23 mouse cellular contexts compared by ENCODE assay signal in genomic region chr3:58057064-58057396, GRCm38 (mm10).
DNase-seq lines count a peak whose midpoint lies in the region; ATAC-seq and TF ChIP-seq lines count a peak whose summit lies in the region.
"Had no signal": no experiment of that assay in that cellular context is flagged by ENCODE, and none has a peak within 500 bp of the region (broad histone marks: within the 10 kb centered on the region; RNA-seq: fewer than 3 reads in every experiment).

No protein-coding gene starts in this region.

- no peaks in the 10 kb centered on the region for H3K27me3 ChIP-seq in heart, embryonic 16.5 days (ENCODE audit: control insufficient read depth, insufficient read depth, low read length)
- no peaks in the 10 kb centered on the region for H3K27me3 ChIP-seq in intestine, postnatal 0 days (replicated peaks; ENCODE audit: control insufficient read depth, insufficient read depth, low read length)
- no peaks in the 10 kb centered on the region for H3K27me3 ChIP-seq in liver, postnatal 0 days (ENCODE audit: insufficient read depth, low read length)
- H3K27me3 ChIP-seq: embryonic facial prominence, embryonic 13.5 days; forebrain, embryonic 12.5 days; heart, embryonic 12.5 days; midbrain, embryonic 13.5 days; Patski had no signal

- WGBS in heart, embryonic 16.5 days: 73% methylated on average over 2 of the region's 2 CpGs
- 57% methylated on average over 2 of the region's 2 CpGs for WGBS in intestine, postnatal 0 days
- 68% methylated on average over 2 of the region's 2 CpGs for WGBS in liver, postnatal 0 days (ENCODE audit: insufficient replicate concordance)

- H3K9ac ChIP-seq in heart, embryonic 16.5 days (ENCODE audit: low read length): no peak overlapping the region
- H3K9ac ChIP-seq in intestine, postnatal 0 days (ENCODE audit: low read depth, low read length): no peak overlapping the region
- H3K9ac ChIP-seq in liver, postnatal 0 days (replicated peaks): no peak overlapping the region
- H3K9ac ChIP-seq: embryonic facial prominence, embryonic 13.5 days; forebrain, embryonic 12.5 days; heart, embryonic 12.5 days; midbrain, embryonic 13.5 days had no signal

- TF ChIP-seq EP300 in liver, postnatal 0 days (IDR thresholded peaks at IDR 0.05; ENCODE audit: low read depth): no peak; the same call in 1 of the 2 replicates

- H3K4me2 ChIP-seq in heart, embryonic 16.5 days (ENCODE audit: low read depth, low read length): peak overlapping the region; percentile 21; the same call in 1 of the 2 replicates
- H3K4me2 ChIP-seq in intestine, postnatal 0 days (replicated peaks; ENCODE audit: low read depth): peak overlapping the region; percentile 24; the same call in 1 of the 2 replicates
- no peak overlapping the region for H3K4me2 ChIP-seq in liver, postnatal 0 days (ENCODE audit: low read depth, low read length)
- H3K4me2 ChIP-seq: embryonic facial prominence, embryonic 13.5 days; forebrain, embryonic 12.5 days; heart, embryonic 12.5 days; midbrain, embryonic 13.5 days had no signal

- H3K36me3 ChIP-seq in heart, embryonic 16.5 days (ENCODE audit: control insufficient read depth, insufficient read depth): no peaks in the 10 kb centered on the region
- H3K36me3 ChIP-seq in intestine, postnatal 0 days (ENCODE audit: control insufficient read depth, insufficient read depth): no peaks in the 10 kb centered on the region
- H3K36me3 ChIP-seq in liver, postnatal 0 days (replicated peaks; ENCODE audit: insufficient read depth, low read length): no peaks in the 10 kb centered on the region
- H3K36me3 ChIP-seq: embryonic facial prominence, embryonic 13.5 days; forebrain, embryonic 12.5 days; heart, embryonic 12.5 days; limb, embryonic 10.5 days; midbrain, embryonic 13.5 days had no signal

- TF ChIP-seq CTCF in intestine, postnatal 0 days (IDR thresholded peaks at IDR 0.05; ENCODE audit: low read depth): no peak
- TF ChIP-seq CTCF in liver, postnatal 0 days (IDR thresholded peaks at IDR 0.05; ENCODE audit: low read depth): no peak

- H3K9me3 ChIP-seq in heart, embryonic 16.5 days (replicated peaks; ENCODE audit: control insufficient read depth, low read length): no peaks in the 10 kb centered on the region
- H3K9me3 ChIP-seq in intestine, postnatal 0 days (ENCODE audit: control insufficient read depth): no peaks in the 10 kb centered on the region
- no peaks in the 10 kb centered on the region for H3K9me3 ChIP-seq in liver, postnatal 0 days (ENCODE audit: low read length)
- H3K9me3 ChIP-seq: embryonic facial prominence, embryonic 13.5 days; forebrain, embryonic 12.5 days; heart, embryonic 12.5 days; limb, embryonic 10.5 days; midbrain, embryonic 13.5 days had no signal

- H3K4me1 ChIP-seq in heart, embryonic 16.5 days (ENCODE audit: control insufficient read depth, insufficient read depth, low read length): peaks cover 13% of the 10 kb centered on the region
- no peaks in the 10 kb centered on the region for H3K4me1 ChIP-seq in intestine, postnatal 0 days (replicated peaks; ENCODE audit: control insufficient read depth, insufficient read depth, low read length)
- H3K4me1 ChIP-seq in liver, postnatal 0 days (ENCODE audit: insufficient read depth): peaks cover 4% of the 10 kb centered on the region; the same call in 1 of the 2 replicates
- H3K4me1 ChIP-seq: embryonic facial prominence, embryonic 13.5 days; forebrain, embryonic 12.5 days; limb, embryonic 10.5 days; midbrain, embryonic 13.5 days had no signal

- H3K4me3 ChIP-seq in heart, embryonic 16.5 days (ENCODE audit: low read length): no peak overlapping the region
- H3K4me3 ChIP-seq in intestine, postnatal 0 days (ENCODE audit: low read depth, low read length): no peak overlapping the region
- no peak overlapping the region for H3K4me3 ChIP-seq in liver, postnatal 0 days (ENCODE audit: low read depth, low read length)
- H3K4me3 ChIP-seq: embryonic facial prominence, embryonic 13.5 days; erythroblast, embryonic 14.5 days; forebrain, embryonic 12.5 days; heart, embryonic 12.5 days; limb, embryonic 10.5 days; midbrain, embryonic 13.5 days had no signal

- no peak overlapping the region for H3K27ac ChIP-seq in heart, embryonic 16.5 days (ENCODE audit: low read length)
- H3K27ac ChIP-seq in intestine, postnatal 0 days (ENCODE audit: low read depth, low read length): no peak overlapping the region
- H3K27ac ChIP-seq in liver, postnatal 0 days (ENCODE audit: low read depth): no peak overlapping the region
- H3K27ac ChIP-seq: embryonic facial prominence, embryonic 13.5 days; forebrain, embryonic 12.5 days; limb, embryonic 10.5 days; midbrain, embryonic 13.5 days had no signal

- no peak for ATAC-seq in heart, embryonic 16.5 days (replicated peaks; ENCODE audit: extremely low read depth, insufficient read depth, low FRiP score)
- peak; percentile 22; the same call in 1 of the 2 replicates for ATAC-seq in common myeloid progenitor, adult 5-6 weeks (replicated peaks; ENCODE audit: low read depth, poor library complexity, severe bottlenecking)
- no peak for ATAC-seq in intestine, postnatal 0 days
- ATAC-seq in liver, postnatal 0 days: peak; percentile 35
- ATAC-seq: hindbrain, embryonic 16.5 days; midbrain, embryonic 13.5 days; Patski had no signal

- DNase-seq in heart, postnatal 4 days: no peak
- no peak for DNase-seq in liver, postnatal 0 days
- no peak for DNase-seq in cerebellum, postnatal 14 days
- DNase-seq in gastrocnemius, postnatal 10 days: no peak
- DNase-seq: cerebellum, adult 18-20 months; cerebellum, postnatal 25 days; embryo, embryonic 11 days; kidney, adult 2 months; kidney, postnatal 10 days; right cerebral cortex, postnatal 25 days; spleen, adult 18-20 months; thymus, postnatal 25 days had no signal

Comparison
In these comparisons a context has a peak if more than half of its experiments do, and no peak if none do; other contexts are left out.
1. ATAC-seq: peak in common myeloid progenitor, adult 5-6 weeks (single experiment) and liver, postnatal 0 days (single experiment); none in heart, embryonic 16.5 days (single experiment) and intestine, postnatal 0 days (single experiment).